In the genomic region with DNA sequence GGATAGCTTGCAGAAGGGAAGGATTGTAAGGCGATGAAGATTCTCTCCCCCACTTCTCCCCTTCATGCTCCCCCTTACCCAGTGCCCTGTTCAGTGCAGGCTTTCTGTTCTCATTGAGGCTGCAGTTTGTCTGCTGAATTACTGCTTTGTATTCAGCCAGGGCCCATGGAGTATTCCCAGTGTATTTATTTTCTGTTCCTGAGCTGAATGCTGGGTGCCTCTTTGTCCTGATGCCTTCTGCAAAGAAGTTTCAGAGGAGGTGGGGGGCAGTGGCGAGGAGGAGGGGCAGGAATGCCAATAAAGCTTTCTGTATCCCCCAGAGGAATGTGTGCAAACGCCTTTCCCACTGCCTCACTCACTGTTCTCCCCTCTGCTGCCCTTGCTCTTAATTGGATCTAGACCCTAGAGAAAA, we compare ENCODE assay signal across 10 mouse cellular contexts.
A peak's percentile ranks its signal among the peaks of the same experiment; 100 is the strongest.
DNase-seq lines count a peak whose midpoint lies in the region; ATAC-seq and TF ChIP-seq lines count a peak whose summit lies in the region.
"Had no signal": no experiment of that assay in that cellular context is flagged by ENCODE, and none has a peak within 500 bp of the region (broad histone marks: within the 10 kb centered on the region; RNA-seq: fewer than 3 reads in every experiment).

No protein-coding gene starts in this region.

- peak overlapping the region; percentile 89 for H3K27ac ChIP-seq in forebrain, embryonic 12.5 days
- H3K27ac ChIP-seq in midbrain, postnatal 0 days (ENCODE audit: low read depth, low read length): peak overlapping the region; percentile 55

- H3K9me3 ChIP-seq in forebrain, embryonic 12.5 days: no peaks in the 10 kb centered on the region
- no peaks in the 10 kb centered on the region for H3K9me3 ChIP-seq in midbrain, postnatal 0 days (ENCODE audit: low read length)

- peaks cover 17% of the 10 kb centered on the region for H3K4me1 ChIP-seq in forebrain, embryonic 12.5 days
- H3K4me1 ChIP-seq in midbrain, postnatal 0 days (ENCODE audit: insufficient read depth, low read length): no peaks in the 10 kb centered on the region

- ATAC-seq in forebrain, embryonic 12.5 days (ENCODE audit: low FRiP score): peak; percentile 94
- ATAC-seq in midbrain, postnatal 0 days (ENCODE audit: low FRiP score): peak; percentile 78

- H3K27me3 ChIP-seq in forebrain, embryonic 12.5 days: no peaks in the 10 kb centered on the region
- no peaks in the 10 kb centered on the region for H3K27me3 ChIP-seq in midbrain, postnatal 0 days (ENCODE audit: insufficient read depth, low read length)

- no peak for TF ChIP-seq CTCF in midbrain, postnatal 0 days (IDR thresholded peaks at IDR 0.05)

- no peak overlapping the region for H3K9ac ChIP-seq in forebrain, embryonic 12.5 days
- no peak overlapping the region for H3K9ac ChIP-seq in midbrain, postnatal 0 days (replicated peaks; ENCODE audit: low read length, poor library complexity, severe bottlenecking)

- DNase-seq in layer of hippocampus, adult 11-12 months (ENCODE audit: low spot score): peak; percentile 27
- no peak for DNase-seq in layer of hippocampus, adult 9-10 months (ENCODE audit: low spot score)
- DNase-seq in layer of hippocampus, adult 9-11 months: peak; percentile 56
- DNase-seq in midbrain, postnatal 0 days (ENCODE audit: low spot score): peak; percentile 82
- DNase-seq in heart, adult 11 months: no peak
- no peak for DNase-seq in kidney, adult 9 months
- DNase-seq in T-cell, adult 2 months (ENCODE audit: low spot score): no peak
- DNase-seq: cerebellum, adult 11-12 months; kidney, postnatal 10 days had no signal

- 0% methylated on average over 3 of the region's 3 CpGs for WGBS in forebrain, embryonic 12.5 days
- 7% methylated on average over 3 of the region's 3 CpGs for WGBS in midbrain, postnatal 0 days

- no peaks in the 10 kb centered on the region for H3K36me3 ChIP-seq in forebrain, embryonic 12.5 days (replicated peaks)
- no peaks in the 10 kb centered on the region for H3K36me3 ChIP-seq in midbrain, postnatal 0 days (ENCODE audit: insufficient read depth, low read length)

- H3K4me3 ChIP-seq in forebrain, embryonic 12.5 days (replicated peaks): no peak overlapping the region
- H3K4me3 ChIP-seq in midbrain, postnatal 0 days (ENCODE audit: low read depth, low read length): no peak overlapping the region

- H3K4me2 ChIP-seq in forebrain, embryonic 12.5 days: peak overlapping the region; percentile 24
- no peak overlapping the region for H3K4me2 ChIP-seq in midbrain, postnatal 0 days (ENCODE audit: low read depth, low read length, poor library complexity, severe bottlenecking)

Comparison
In these comparisons a context has a peak if more than half of its experiments do, and no peak if none do; other contexts are left out.
1. DNase-seq: peak in layer of hippocampus, adult 11-12 months (single experiment), layer of hippocampus, adult 9-11 months (single experiment) and midbrain, postnatal 0 days (single experiment); none in layer of hippocampus, adult 9-10 months (single experiment), heart, adult 11 months (single experiment), kidney, adult 9 months (single experiment) and T-cell, adult 2 months (single experiment).